Mouse (Mus musculus) layer of hippocampus, adult 8-10 months (tissue): ENCODE results near the gene Bcl6. TPM values are rescaled to one million over a fixed set of nuclear protein-coding genes. Genes with fewer than 3 reads are reported as not detected.

ENCODE experiments used
- DNase-seq, 2 experiments: peaks; one replicate each; pipeline ENCODE4 v3.0.0; 2022; ENCODE audit warnings: low spot score in 2 of 2
- total RNA-seq, 4 experiments: library from RNA; stranded (reverse); gene quantifications; 2 replicates each; pipeline ENCODE4 v1.2.4; 2022

The Bcl6 gene
- total RNA-seq, 4 experiments from 2014 or later: 44.9 to 51.7 (median 49.1) TPM

DNA sequence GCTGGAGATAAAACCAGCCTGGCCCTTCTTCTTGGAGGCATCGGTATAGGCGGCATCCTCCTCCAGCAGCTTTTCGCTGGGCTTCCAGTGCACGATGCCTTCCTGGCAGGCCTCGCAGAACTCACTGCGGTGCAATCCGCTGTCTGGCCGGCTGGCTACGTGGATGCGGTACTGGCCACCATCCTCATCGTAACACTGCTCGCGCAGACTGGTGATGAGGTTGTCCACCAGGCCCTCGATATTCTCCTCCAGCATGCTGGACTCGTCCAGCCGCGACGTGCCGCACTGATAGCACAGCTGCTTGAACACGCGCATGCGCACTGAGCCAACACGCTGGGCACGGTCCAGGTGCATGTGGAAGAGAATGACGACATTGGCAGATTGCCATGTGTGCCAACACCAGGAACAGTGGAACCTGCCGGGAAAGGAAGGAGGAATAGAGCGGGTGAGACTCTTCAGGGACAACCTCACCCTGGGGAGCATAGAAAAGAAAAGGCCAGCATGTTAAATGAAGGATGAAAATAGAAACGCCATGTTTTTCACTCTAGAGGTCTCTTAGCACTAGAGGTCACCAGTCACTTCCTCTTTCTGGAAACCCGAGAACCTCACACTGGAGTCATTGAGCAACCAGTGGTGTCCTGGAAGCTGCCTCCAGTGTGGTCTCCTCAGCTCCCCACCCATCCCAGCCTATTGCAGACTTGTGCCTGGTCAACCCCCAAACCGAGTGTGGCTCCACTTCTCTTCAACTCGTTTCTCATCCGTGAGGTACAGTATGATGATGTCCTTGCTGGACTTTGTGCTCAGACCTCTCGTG, 61.1 kb downstream of the Bcl6 start:
- no peak for DNase-seq

DNA sequence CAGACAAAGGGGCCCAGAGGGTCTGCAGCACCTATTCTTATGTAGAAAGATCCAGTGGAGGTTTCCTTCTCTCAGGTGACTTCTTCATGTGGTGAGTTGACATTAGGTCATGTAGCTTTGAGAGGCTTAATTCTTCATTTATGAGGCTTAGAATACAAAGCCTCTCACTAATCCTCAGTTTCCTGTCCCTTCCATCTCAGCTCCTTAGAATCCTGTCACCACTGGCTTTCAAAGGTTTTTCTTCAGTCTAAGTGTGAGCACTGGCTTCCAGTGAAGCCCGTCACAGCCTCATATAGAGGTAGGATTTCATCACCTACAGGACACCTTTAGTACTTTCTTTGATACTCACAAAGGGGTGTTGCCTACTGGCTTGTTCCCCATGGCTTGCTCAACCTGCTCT, 65.7 kb downstream of the Bcl6 start:
- DNase-seq: no peak

DNA sequence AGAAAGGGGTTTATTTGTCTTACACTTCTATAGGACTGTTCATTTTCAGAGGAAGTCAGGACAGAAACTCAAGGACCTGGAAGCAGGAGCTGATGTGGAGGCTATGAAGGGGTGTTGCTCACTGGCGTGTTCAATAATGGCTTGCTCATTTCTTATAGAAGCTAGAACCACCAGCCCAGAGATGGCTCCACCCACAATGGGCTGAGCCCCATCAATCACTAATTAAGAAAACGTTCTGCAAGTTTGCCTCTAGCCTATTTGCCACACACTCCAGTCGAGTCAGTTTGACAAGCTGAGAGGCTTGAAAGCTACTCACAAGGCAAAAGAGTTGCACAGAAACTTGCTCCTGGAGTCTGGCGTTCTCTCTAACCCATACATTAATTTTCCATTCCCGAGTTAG, 67.0 kb downstream of the Bcl6 start:
- no peak for DNase-seq

DNA sequence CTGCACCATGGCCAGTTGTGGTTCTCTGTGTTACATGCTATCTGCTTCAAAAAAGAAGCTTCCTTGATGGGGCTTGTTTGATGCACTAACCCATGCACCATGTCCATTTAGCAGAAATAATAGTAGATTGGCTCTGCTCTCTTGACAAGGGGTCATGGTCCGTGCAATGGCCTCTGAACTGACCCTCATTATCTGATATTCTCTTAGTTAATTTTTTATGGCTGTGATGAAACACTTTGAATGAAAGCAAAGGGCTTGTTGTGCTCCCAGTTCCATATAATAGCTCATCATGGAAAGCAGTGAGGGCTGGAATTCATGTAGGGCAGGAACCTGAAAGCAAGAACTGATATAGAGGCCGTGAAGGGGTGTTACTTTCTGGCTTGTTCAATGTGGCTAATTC, 69.2 kb downstream of the Bcl6 start:
- no peak for DNase-seq

Other genes starting within 250 kb of the Bcl6 start
- gene Sst, start 97.9 kb downstream of the Bcl6 start, total RNA-seq: 100 to 1,000 TPM; 329 to 417 (median 358) TPM
- under 1 TPM; 0.30 to 0.76 (median 0.47) TPM for gene Rtp2, start 56.5 kb downstream of the Bcl6 start, total RNA-seq
- not detected for gene Gm37419, start 370 bp downstream of the Bcl6 start, total RNA-seq